Mouse (Mus musculus) lung, adult 2 months (tissue): ENCODE data around the gene Rap1a. TPM values are rescaled to one million over a fixed set of nuclear protein-coding genes. Genes with fewer than 3 reads are reported as not detected.

ENCODE experiments used
- DNase-seq: peaks from one replicate; pipeline ENCODE4 v3.0.0; 2022
- H3K4me1 ChIP-seq: fragments of 200-500 bp; 2 replicates; pipeline ENCODE4 v1.6.1; 2011; ENCODE audit warnings: low read length; ENCODE audit not compliant: control insufficient read depth, insufficient read depth
- H3K4me3 ChIP-seq: fragments of 200-500 bp; replicated peaks from 2 replicates; pipeline ENCODE3; 2011; ENCODE audit warnings: low read depth, mild to moderate bottlenecking, control low read depth, low read length; ENCODE audit errors: extremely low read depth
- CTCF ChIP-seq: fragments of 200-500 bp; IDR thresholded peaks from 2 replicates; pipeline ENCODE4 v1.5.1; 2011; ENCODE audit warnings: mild to moderate bottlenecking, low read length, control low read depth; ENCODE audit not compliant: insufficient read depth
- POLR2A ChIP-seq: fragments of 200-500 bp; IDR thresholded peaks from 2 replicates; pipeline ENCODE4 v1.6.1; 2011; ENCODE audit warnings: low read depth, mild to moderate bottlenecking, control low read depth, low read length, borderline replicate concordance; ENCODE audit errors: extremely low read depth
- WGBS: fragments of 180-500 bp; shearing (Covaris S2); methylation state at CpG from one replicate; pipeline ENCODE4 v1.1.7; 2018; 5-methylcytosine and 5-hydroxymethylcytosine counted together
- polyA plus RNA-seq: library from polyadenylated mRNA; depleted of rRNA; stranded (reverse); fragments of >200 nt; gene quantifications from 2 replicates; pipeline ENCODE4 v1.2.3, GENCODE M21; 2012

The Rap1a gene
- polyA plus RNA-seq, 1 experiment: 18.1 TPM

GRCm38 (mm10) chr3:105699241-105699933 lies 101.7 kb downstream of the Rap1a start:
- no peak for DNase-seq
- 43% methylated on average over 3 of the region's 3 CpGs for WGBS
- no peak for TF ChIP-seq CTCF
- TF ChIP-seq POLR2A: no peak
- Histone ChIP-seq H3K4me1 (0 out of 2 replicates have a peak, but pooled peaks cover 2% of the 10 kb centered on the region), H3K4me3 (no peak overlapping the region)

DNA sequence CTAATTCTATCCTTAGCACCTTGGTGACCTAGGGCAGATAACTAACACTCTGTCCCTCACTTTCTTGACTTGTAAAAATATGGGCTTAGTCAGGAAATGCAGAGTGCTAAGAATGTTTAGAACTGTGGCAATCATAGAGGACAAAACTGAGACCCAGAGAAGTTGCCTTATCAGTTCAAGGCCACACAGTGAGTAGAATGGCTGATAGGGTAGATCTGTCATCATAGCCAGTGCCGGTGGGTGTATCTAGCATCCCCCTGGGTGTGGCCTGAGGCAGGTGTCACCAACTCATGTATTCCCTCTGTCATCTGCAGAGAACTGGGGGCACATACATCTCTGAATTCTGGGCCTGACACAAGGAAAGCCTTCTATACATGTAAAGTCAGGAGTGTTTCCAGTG lies 102.8 kb downstream of the Rap1a start:
- TF ChIP-seq POLR2A (no peak), CTCF (no peak)
- no peak for DNase-seq
- 0 out of 2 replicates have a peak, but pooled peaks cover 2% of the 10 kb centered on the region for H3K4me1 ChIP-seq
- H3K4me3 ChIP-seq: no peak overlapping the region
- 56% methylated on average over 1 of the region's 1 CpGs for WGBS

DNA sequence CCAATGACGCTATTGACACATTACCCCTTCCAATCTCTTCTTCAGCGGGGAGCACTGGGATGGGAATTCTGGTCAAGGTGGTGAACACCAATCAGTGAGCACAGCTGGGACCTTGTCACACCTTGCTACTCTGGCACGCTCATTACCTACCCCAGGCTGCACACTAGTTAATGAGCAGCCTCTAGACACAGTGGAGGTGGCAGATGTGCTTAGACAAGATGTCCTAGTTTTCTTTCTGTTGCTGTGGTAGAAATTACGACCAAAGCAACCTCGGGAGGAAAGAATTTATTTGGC lies 104.0 kb downstream of the Rap1a start:
- H3K4me3 ChIP-seq: no peak overlapping the region
- 0 out of 2 replicates have a peak, but pooled peaks cover 2% of the 10 kb centered on the region for H3K4me1 ChIP-seq
- 73% methylated on average over 5 of the region's 5 CpGs for WGBS
- DNase-seq: no peak
- no peak for TF ChIP-seq CTCF
- TF ChIP-seq POLR2A: no peak

GRCm38 (mm10) chr3:105696387-105697147 lies 104.6 kb downstream of the Rap1a start:
- Histone ChIP-seq H3K4me3 (no peak overlapping the region), H3K4me1 (0 out of 2 replicates have a peak, but pooled peaks cover 2% of the 10 kb centered on the region)
- DNase-seq: no peak
- TF ChIP-seq POLR2A (no peak), CTCF (no peak)
- WGBS: 64% methylated on average over 17 of the region's 17 CpGs

DNA sequence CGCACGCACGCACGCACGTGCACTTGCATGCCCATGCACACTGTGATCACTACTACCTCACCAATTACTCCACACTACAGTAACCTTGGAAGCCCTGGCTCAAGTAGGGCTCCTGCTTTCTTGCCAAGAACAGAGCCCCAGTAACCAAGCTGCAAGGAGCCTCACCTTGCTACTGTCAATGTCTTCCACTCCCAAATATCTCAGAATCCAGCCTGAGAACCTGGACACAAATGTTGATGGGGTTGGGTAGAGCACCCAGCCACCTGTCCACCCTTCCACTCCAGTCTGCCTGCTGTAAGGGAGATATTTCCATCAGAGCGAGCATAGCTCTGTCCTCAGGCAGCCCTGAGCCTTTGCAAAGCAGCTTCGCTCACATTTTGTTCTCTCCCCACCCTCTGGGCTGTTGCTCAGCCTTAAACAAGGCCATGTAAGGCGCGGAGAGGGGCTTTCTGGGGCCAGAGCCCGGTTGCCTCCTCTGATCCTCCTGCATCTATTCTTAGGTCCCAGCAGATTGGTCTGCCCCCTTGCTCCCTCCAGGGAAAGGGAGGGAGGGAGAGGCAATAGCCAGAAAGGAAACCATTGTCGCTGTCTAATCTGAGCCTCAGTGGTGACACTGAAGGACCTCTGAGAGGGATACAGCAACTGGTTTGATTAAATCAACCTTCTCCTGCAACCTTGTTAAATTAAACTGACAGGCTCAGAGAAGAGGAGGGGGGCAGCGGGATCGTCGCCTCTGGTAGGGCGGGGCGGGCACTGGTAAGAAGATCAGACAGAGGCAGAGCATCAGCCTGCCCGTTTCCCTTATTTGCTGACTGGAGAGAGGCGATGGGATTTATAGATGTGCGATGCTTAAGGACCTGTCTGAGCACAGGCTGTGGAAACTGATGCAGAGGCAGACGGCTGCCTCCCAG lies 105.4 kb downstream of the Rap1a start:
- TF ChIP-seq POLR2A: no peak
- TF ChIP-seq CTCF: no peak
- 0 out of 2 replicates have a peak, but pooled peaks cover under 1% of the 10 kb centered on the region for H3K4me1 ChIP-seq
- 52% methylated on average over 20 of the region's 20 CpGs for WGBS
- DNase-seq: no peak
- H3K4me3 ChIP-seq: no peak overlapping the region

DNA sequence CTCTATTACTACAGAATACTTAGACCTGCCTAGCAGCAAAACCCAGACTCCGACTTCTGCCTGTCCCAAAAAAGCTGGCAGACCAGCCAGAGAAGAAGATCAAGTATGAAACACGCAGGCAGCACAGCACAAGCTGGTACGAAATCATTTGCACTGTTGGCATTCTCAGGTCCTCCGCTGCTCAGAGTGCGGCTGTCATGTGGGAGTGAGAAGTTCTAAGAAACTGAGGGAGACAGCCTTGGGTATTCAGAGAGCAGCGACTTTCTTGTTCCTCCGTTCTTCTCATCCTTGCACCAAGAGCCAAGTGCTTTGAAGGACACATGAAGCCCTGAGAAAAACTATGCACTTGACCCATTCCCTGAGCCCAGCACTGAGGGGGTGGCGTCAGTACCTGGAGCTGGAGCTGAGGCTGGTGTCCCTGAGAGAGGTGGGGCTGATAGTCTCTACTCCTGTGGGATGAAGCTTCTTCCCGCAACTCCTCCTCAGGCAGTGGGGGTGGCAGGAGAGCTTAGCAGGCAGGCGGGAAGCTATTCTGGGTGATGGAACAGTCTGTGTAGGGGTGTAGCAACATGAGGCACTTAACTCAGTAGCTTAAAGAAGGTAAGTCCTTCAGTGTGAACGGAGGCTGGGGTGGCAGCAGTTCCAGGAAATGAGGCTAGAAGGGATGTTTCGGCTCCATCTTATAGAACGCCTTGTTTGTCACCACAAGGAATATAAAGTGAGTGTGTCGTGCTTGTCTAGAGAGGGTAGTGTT lies 107.6 kb downstream of the Rap1a start:
- Histone ChIP-seq H3K4me3 (no peak overlapping the region), H3K4me1 (no peaks in the 10 kb centered on the region)
- 64% methylated on average over 14 of the region's 14 CpGs for WGBS
- no peak for TF ChIP-seq POLR2A
- TF ChIP-seq CTCF: no peak
- no peak for DNase-seq

DNA sequence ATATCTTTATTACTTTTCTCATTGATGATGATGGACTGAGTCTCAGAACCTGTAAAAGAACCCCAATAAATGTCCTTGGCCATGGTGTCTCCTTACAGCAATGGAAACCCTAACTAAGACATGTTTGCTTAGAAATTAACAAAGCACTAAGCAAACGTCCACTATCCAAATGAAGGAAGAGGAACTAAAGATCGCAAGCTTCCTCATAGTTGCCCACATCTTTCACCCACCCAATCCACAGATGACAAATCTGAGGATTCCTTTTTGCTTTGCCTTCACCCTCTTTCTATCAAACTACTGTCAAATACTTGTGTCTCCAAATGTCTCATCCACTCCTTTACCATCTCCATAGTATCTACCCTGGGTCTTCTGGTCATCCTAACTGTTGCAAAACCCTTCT lies 112.6 kb downstream of the Rap1a start:
- no peak overlapping the region for H3K4me3 ChIP-seq
- H3K4me1 ChIP-seq: peaks cover 3% of the 10 kb centered on the region; the same call in 1 of the 2 replicates
- TF ChIP-seq CTCF (no peak), POLR2A (no peak)
- WGBS: 80% methylated on average over 2 of the region's 2 CpGs
- no peak for DNase-seq

GRCm38 (mm10) chr3:105687324-105688060 lies 113.6 kb downstream of the Rap1a start, which contains the start of gene Ddx20:
Ddx20 (minus strand) TSS chr3:105687574.
- peak; percentile 90 for DNase-seq
- TF ChIP-seq CTCF (peak; percentile 70), POLR2A (peak; percentile 69; the same call in 1 of the 2 replicates)
- WGBS: 1% methylated on average over 71 of the region's 72 CpGs
- peak within 1 kb of the TSS; percentile 87 for H3K4me3 ChIP-seq
- peaks cover 3% of the 10 kb centered on the region; the same call in 1 of the 2 replicates for H3K4me1 ChIP-seq
